Mouse (Mus musculus): ENCODE data around the gene Ctnnbl1.

Ctnnbl1 gene

GRCm38 (mm10) chr2:157792840-157793552 is 55.8 kb downstream of the Ctnnbl1 start:
- no peak for DNase-seq (ENCODE audit: inconsistent age in 2 of 2, low spot score in 1 of 2)

GRCm38 (mm10) chr2:157793851-157794332 is 56.7 kb downstream of the Ctnnbl1 start:
- DNase-seq (ENCODE audit: inconsistent age in 2 of 2, low spot score in 1 of 2), result no peak

GRCm38 (mm10) chr2:157795627-157796423 is 58.6 kb downstream of the Ctnnbl1 start:
- DNase-seq (ENCODE audit: inconsistent age in 2 of 2, low spot score in 1 of 2), result no peak

GRCm38 (mm10) chr2:157799533-157799932 is 62.3 kb downstream of the Ctnnbl1 start:
- DNase-seq (ENCODE audit: inconsistent age in 2 of 2, low spot score in 1 of 2), result no peak

GRCm38 (mm10) chr2:157800288-157800687 is 63.1 kb downstream of the Ctnnbl1 start:
- no peak for DNase-seq (ENCODE audit: inconsistent age in 2 of 2, low spot score in 1 of 2)

DNA sequence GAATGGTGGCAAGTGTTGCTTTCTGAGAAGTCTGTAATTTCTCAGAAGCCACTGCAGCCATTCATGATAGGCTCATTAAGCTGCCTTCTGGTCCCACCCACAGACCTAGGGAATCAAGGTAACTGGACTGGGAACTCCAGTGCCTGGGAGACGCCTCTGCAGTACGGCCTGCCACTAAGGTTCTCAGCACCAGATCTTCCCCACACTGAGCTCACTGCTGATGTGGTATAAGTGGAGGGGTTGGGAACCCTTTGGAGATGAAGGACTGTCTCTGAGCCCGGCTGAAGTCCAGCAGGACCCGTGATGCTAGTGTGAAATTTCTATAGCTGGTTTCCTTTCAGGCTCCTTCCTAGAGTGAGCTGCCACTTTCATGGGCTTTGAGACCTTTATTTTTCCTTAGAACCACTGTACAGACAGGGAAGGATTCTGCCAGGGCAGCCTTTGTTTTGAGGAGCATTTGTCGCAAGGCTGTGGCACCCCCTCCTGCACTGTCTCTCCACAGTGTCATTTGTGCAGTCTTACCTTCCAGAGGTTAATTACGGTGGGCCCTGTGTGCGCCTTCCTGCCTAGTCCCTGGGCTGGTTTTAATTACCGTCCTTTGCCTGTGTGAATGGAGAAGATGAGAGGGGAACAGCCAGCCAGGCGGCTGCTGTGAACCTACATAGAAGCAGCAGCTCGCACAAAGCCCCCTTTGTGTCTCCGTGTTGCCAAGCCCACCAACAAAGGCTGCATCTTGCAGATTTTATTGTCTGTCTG is 63.7 kb downstream of the Ctnnbl1 start:
- no peak for DNase-seq (ENCODE audit: inconsistent age in 2 of 2, low spot score in 1 of 2)

GRCm38 (mm10) chr2:157801505-157802357 is 64.5 kb downstream of the Ctnnbl1 start:
- DNase-seq (ENCODE audit: inconsistent age in 2 of 2, low spot score in 1 of 2), result peak in 1 of 2 experiments; percentile 21

DNA sequence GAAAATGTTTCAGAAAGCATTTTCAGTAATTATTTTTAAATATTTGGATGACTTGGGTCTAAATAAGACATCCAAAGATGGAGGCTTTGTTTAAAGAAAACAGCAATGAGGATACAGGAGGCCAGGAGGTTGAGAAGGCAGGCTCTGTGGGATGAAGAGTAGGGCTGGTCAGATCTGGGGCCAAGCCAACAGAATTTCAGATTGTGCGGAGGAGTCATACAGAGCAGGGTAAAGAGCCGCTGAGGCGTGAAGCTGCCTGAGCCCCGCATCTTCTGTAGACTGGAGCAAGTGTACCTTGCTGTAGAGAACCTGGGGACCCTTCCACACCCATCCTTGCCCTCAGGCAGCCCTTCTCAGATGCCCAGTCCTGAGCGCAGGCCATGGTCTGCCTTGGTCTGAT is 65.5 kb downstream of the Ctnnbl1 start:
- no peak for DNase-seq (ENCODE audit: inconsistent age in 2 of 2, low spot score in 1 of 2)

DNA sequence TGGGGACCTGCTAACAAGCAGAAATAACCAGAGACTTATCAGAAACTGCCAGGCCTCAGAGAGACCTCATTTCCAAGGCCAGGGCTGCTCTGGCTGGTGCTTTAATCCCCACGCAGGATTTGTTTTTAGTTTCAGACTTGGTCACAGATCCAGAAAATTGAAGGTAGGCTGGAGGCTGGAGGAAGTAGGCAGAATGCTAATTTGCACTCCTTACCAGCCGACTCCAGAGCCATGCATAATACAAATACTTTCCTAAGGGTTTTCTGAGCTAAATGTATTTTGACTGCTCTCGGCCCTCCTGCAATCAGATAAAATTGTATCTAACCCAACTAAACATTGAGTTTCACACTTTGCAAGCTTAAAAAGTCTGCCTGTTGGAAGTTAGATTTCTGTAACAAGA is 67.2 kb downstream of the Ctnnbl1 start:
- DNase-seq (ENCODE audit: inconsistent age in 2 of 2, low spot score in 1 of 2), result no peak

GRCm38 (mm10) chr2:157805091-157805490 is 67.9 kb downstream of the Ctnnbl1 start:
- no peak for DNase-seq (ENCODE audit: inconsistent age in 2 of 2, low spot score in 1 of 2)

DNA sequence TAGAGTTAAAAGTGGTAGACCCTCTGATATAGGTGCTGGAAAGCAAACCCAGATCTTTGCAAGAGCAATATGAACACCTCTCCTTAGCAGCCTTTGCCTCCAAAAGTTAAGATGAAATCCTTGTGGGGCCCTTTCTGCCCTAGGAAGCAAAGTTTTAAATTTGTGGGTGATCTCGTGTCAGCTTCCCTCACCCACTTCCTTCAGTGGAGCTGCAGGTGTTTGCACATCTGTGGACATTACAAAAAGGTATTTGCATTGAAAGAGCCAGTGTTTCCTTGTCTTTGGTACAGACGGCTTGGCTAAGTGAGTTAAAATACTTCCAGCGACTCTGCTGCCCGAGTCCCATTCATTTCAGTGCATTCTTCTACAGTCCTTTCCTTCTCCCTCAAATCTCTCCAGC is 69.9 kb downstream of the Ctnnbl1 start:
- DNase-seq (ENCODE audit: inconsistent age in 2 of 2, low spot score in 1 of 2), result no peak

DNA sequence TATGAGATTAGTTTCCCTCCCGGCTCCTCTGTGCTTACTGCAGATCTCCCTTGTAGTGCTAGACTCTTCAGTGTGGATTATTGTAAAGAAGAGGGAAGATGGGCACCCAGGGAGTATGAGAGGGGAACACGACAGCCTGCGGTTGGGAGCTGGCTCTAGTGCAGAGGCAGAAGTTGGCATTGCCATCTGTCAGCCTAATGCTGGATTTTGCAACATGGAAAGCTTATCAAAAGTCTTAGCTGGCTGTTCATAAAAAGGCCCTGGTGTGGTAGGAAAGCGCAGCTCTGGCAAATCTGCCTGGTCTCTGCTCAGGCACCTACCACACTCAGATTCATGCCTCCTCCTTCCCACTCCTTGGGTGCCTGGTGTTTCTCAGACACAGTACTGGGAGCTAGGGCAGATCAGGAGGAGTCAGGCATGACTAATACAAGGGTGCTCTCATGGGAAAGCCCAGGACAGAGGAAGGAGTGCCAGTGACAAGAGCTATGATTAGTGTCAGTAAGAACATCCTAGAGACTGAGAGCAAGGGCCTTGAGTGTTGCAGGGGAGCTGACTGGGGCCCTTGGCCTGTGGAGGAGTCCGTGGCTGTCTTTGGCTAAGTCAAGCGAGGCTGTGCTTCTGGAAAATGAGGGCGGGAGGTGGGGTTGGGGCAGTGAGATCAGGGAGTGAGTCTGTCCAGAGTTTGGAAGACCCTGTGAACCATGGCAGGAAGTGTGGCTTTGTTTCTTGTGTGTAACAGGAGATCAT is 70.6 kb downstream of the Ctnnbl1 start:
- DNase-seq (ENCODE audit: inconsistent age in 2 of 2, low spot score in 1 of 2), result peak in 1 of 2 experiments; percentile 65

DNA sequence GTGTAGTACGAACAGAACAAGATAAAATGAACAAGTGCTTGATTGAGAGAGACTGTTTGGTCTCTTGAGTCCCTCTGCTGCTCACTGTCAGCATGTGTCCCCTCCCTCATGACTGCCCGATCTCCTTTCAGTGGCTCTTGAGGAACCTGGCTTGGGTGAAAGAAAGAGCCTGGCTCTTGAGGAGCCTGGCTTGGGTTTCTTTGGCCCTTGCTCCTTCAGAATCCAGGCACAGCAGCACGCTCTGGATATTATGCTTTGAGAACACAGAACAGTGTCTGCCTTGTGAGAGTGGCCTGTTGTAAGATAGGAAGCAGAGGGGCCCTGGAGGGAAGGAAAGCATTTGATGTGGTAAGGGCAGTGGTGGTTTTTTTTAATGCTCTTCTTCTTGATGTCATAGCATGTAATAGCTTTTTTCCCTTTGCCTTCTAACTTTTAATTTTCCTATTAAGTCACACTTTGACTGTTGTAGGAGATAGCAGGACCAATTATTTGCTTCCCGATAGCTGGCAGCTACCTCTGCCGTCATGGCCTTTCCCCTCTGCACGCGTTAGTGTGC is 71.2 kb downstream of the Ctnnbl1 start:
- DNase-seq (ENCODE audit: inconsistent age in 2 of 2, low spot score in 1 of 2), result no peak

DNA sequence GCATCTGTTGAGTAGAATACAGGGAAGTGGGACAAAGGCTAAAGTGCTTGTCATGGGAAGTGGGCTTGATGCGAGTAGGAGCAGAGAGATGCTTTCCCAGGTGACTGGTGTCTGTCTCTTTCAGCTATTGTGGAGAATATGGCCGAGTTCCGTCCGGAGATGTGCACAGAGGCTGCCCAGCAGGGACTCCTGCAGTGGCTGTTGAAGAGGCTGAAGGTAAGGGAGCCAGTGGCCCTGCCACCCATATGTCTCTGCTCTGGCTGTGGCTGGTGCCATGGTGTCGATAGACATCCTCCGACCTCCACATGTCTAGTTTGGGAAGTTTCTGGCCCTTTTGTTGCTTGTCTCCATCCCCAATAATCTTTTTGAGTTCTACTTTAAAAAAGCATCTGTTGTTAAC is 72.1 kb downstream of the Ctnnbl1 start:
- no peak for DNase-seq (ENCODE audit: inconsistent age in 2 of 2, low spot score in 1 of 2)

DNA sequence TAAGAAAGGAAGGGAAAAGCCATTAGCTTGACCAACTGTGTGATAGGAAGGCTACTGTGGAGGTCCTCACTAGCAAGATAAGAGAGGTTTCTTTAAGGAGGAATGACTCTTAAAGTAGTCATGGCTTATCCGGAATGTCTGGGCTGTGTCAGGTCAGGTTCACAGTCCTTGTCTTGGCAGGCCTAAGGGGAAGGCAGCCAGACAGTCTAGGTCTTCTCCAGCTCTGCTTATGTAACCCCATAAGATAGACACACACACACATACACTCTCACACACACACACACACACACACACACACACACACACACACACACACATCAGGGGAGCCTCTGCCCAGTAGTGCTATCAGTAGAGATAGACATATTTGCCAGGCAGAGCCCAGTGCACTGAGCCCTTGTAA is 73.5 kb downstream of the Ctnnbl1 start:
- no peak for DNase-seq (ENCODE audit: inconsistent age in 2 of 2, low spot score in 1 of 2)

- DNase-seq (ENCODE audit: inconsistent age in 2 of 2, low spot score in 1 of 2), result no peak
These were observed 75.9 kb downstream of the Ctnnbl1 start for GRCm38 (mm10) chr2:157813121-157813520.

DNA sequence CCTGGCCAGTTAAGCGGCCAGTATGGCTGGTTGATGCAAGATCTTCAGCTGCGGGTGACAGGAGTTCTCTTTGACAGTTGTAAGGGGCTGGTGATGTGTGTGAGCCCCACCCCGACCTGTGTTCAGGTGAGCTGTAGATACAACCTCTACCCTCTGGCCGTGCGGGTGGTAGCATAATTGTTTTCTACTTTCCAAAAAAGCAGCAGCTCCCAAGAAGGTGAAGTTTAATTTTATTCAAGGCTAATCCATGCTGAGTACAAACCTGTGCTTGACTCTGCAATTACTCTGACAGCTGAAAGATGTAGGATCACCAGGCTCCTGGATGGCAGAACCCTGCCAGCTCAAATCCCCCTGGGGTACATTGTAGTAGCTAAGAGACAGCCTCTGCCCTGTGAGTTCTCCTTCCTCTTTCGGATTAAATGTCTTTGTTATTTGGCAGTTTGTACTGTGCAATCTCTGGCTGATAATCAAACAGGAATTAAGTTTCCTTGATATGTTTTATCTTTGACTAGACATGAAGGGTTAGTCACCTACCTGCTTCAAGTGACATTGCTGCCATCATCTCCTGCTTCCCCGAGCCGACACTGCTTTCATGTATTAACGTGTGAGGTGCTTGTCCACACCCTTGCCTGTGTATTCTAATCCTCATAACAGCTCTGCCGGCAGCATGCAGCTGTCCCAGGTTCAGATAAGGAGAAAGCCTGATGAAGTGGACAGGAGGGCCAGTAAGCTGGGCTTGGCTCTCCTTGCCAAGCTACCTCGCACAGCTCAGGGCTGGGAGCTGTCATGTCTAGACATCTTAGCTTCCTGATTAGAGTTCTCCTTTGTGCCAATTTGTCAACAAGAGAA is 77.1 kb downstream of the Ctnnbl1 start:
- no peak for DNase-seq (ENCODE audit: inconsistent age in 2 of 2, low spot score in 1 of 2)

DNA sequence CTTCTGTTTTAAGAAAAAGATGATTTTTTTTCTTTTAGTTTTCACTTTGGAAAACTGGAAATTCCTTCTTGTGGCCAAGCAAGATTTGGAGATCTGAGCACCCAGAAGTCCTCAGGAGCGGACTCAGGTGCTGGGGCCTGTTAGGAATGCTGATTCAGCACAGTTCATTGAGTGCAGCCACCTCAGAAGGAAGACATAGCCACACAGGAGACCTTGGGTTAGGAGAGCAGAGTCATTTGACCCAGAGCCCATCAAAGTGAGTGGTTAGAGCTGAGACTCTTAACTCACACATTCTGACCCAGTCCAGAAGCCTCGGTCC is 77.7 kb downstream of the Ctnnbl1 start:
- no peak for DNase-seq (ENCODE audit: inconsistent age in 2 of 2, low spot score in 1 of 2)

DNA sequence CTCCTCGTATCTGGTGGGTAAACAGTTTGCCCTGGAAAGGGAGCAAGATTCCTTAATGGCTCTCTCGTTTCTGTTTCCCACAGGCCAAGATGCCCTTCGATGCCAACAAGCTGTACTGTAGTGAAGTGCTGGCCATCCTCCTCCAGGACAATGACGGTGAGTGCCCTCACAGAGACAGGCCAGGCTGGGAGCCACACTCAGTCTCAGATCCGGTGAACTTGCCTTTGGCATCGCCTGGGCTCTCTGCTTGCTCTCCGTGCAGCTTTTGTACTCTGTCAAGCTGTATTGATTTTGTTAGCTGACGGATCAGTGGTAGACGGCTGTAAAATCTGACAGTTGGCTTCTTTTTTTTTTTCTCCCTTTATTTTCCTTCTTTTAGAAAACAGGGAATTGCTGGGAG is 80.5 kb downstream of the Ctnnbl1 start:
- DNase-seq (ENCODE audit: inconsistent age in 2 of 2, low spot score in 1 of 2), result no peak
